Mouse (Mus musculus): ENCODE results near the gene Hapln1. TPM values are rescaled to one million over a fixed set of nuclear protein-coding genes. Genes with fewer than 3 reads are reported as not detected.

Hapln1 gene
- polyA plus RNA-seq, 1 experiment, result 27.3 TPM

DNA sequence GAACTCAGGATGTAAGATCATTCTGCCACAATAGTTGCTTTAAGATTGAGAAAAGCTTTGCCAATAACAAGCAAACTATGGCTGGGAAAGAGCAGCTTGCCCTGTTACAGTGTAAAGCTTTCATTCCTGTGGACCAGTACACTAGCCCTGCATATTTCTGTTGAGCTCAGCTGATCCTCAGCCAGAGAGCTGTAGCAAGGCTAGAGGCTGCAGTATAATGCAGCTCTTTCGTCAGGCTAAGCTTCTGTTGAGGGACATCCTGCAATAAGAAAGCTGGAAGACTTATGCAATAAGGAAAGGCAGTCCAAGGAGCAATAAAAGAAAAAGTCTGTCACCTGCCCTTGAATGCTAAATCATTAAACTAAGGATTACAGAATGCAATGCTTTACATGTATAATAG, 45.5 kb downstream of the Hapln1 start:
- Histone ChIP-seq H3K4me3 (ENCODE audit: insufficient read depth, low read length) (peak overlapping the region; percentile 53), H3K27ac (ENCODE audit: insufficient read depth, low read length) (peak overlapping the region; percentile 95), H3K4me1 (ENCODE audit: control insufficient read depth, insufficient read depth, low read length) (no peaks in the 10 kb centered on the region)
- TF ChIP-seq POLR2A (IDR thresholded peaks at IDR 0.05; ENCODE audit: extremely low read depth, insufficient read depth, low read length), result no peak
- no peak for TF ChIP-seq CTCF (IDR thresholded peaks at IDR 0.05; ENCODE audit: extremely low read depth, insufficient read depth, low read length)

DNA sequence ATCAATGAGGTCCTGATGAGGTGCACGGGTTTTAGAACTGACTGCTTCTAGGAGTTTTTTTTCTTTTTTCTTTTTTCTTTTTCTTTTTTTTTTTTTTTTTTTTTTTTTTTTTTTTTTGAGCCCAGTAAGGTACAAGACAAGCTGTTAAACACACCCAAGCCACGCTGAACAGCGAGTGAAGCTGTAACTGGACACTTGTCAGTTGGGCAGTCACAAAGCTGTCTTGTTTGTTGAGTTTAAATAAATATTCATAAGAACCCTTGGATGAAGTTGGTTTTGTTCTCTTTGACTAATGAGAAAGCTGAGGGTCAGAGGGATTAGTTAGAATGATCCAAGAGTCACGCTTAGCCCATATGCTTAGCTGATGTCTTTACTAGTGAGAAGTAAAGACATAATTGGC, 55.5 kb downstream of the Hapln1 start:
- no peak overlapping the region for H3K4me3 ChIP-seq (ENCODE audit: insufficient read depth, low read length)
- no peak overlapping the region for H3K27ac ChIP-seq (ENCODE audit: insufficient read depth, low read length)
- H3K4me1 ChIP-seq (ENCODE audit: control insufficient read depth, insufficient read depth, low read length), result no peaks in the 10 kb centered on the region
- no peak for TF ChIP-seq POLR2A (IDR thresholded peaks at IDR 0.05; ENCODE audit: extremely low read depth, insufficient read depth, low read length)
- TF ChIP-seq CTCF (IDR thresholded peaks at IDR 0.05; ENCODE audit: extremely low read depth, insufficient read depth, low read length), result no peak

DNA sequence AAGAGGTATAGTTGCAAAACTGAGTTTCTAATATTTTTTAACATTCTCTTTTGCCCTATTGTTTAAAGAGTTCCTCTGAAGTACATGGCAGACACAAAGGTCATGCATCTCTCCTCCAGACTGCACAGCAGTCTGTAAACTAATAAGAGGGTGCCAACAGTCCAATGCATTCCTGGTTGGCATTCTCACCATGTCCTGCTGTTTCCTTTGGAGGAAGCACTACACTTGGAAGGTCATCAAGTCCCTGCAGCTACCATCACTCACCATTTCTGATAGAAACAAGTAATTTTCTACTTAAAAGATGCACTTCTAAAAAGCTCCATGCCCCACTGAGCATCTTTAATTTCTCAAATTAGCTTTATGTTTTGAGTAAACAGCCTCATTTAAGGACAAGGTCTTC, 57.8 kb downstream of the Hapln1 start:
- no peak overlapping the region for H3K4me3 ChIP-seq (ENCODE audit: insufficient read depth, low read length)
- no peaks in the 10 kb centered on the region for H3K4me1 ChIP-seq (ENCODE audit: control insufficient read depth, insufficient read depth, low read length)
- H3K27ac ChIP-seq (ENCODE audit: insufficient read depth, low read length), result no peak overlapping the region
- TF ChIP-seq POLR2A (IDR thresholded peaks at IDR 0.05; ENCODE audit: extremely low read depth, insufficient read depth, low read length) (no peak), CTCF (IDR thresholded peaks at IDR 0.05; ENCODE audit: extremely low read depth, insufficient read depth, low read length) (no peak)

DNA sequence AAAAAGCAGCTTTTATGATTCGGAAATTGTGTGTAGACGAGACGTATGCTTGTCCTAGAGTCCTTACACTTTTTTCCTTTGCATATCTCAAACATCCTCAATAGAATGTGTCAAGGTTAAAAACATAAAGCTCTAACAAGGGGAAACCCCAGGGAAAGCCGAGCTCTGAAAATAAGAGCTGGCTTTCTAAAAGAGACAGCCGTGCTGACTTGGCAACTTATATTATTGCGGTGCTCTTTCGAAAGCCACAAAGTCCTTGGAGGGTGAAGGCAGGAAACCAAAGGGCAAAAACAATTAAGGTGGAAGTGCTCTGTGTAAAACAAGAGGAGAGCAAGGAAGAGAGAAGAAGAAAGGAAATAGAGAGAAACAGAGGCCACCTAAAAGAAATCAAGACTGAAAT, 60.9 kb downstream of the Hapln1 start:
- no peak overlapping the region for H3K27ac ChIP-seq (ENCODE audit: insufficient read depth, low read length)
- H3K4me3 ChIP-seq (ENCODE audit: insufficient read depth, low read length), result no peak overlapping the region
- TF ChIP-seq POLR2A (IDR thresholded peaks at IDR 0.05; ENCODE audit: extremely low read depth, insufficient read depth, low read length), result no peak
- TF ChIP-seq CTCF (IDR thresholded peaks at IDR 0.05; ENCODE audit: extremely low read depth, insufficient read depth, low read length), result no peak
- no peaks in the 10 kb centered on the region for H3K4me1 ChIP-seq (ENCODE audit: control insufficient read depth, insufficient read depth, low read length)

DNA sequence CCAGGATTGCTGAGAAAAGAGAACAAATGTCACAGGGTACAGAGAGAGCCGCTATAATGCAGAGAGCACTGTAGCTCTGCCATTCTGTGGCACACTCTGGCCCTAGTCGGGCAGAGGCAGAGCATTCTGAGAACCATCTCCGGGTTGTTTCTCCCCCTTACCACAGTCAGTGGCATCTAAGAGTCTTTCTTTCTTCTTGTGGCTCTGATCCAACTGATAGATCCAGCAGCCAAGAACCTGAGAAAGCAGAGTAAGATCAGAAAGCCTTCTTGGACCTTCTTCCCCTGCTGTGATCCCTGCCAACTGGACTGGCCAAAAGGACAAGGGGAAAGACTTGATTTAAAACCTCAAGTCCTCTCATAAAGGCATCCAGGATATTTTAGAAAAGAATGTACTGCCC, 63.7 kb downstream of the Hapln1 start:
- no peak overlapping the region for H3K4me3 ChIP-seq (ENCODE audit: insufficient read depth, low read length)
- H3K4me1 ChIP-seq (ENCODE audit: control insufficient read depth, insufficient read depth, low read length), result no peaks in the 10 kb centered on the region
- no peak overlapping the region for H3K27ac ChIP-seq (ENCODE audit: insufficient read depth, low read length)
- TF ChIP-seq CTCF (IDR thresholded peaks at IDR 0.05; ENCODE audit: extremely low read depth, insufficient read depth, low read length), result no peak
- TF ChIP-seq POLR2A (IDR thresholded peaks at IDR 0.05; ENCODE audit: extremely low read depth, insufficient read depth, low read length), result no peak

DNA sequence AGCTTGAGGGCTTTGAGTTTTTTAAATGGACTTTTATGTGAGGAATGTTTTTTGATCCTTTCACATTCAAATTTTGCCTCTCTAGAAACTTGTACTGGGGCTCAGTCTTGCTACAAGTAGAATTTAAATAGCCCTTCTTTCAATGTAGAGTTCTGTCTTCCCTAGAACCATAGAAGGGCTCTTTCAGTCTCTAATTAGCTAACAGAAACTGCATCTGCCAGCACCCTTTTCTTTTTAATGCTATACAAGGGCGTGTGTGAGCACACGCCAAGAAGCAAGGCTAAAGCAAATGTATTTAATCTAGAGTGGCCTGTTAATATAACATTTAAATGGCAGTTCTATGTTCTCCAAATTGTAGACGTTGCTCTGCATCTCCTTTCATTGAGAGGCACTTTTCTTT, 67.8 kb downstream of the Hapln1 start:
- H3K4me3 ChIP-seq (ENCODE audit: insufficient read depth, low read length), result no peak overlapping the region
- H3K27ac ChIP-seq (ENCODE audit: insufficient read depth, low read length), result peak overlapping the region; percentile 74
- no peak for TF ChIP-seq CTCF (IDR thresholded peaks at IDR 0.05; ENCODE audit: extremely low read depth, insufficient read depth, low read length)
- TF ChIP-seq POLR2A (IDR thresholded peaks at IDR 0.05; ENCODE audit: extremely low read depth, insufficient read depth, low read length), result no peak
- H3K4me1 ChIP-seq (ENCODE audit: control insufficient read depth, insufficient read depth, low read length), result no peaks in the 10 kb centered on the region

DNA sequence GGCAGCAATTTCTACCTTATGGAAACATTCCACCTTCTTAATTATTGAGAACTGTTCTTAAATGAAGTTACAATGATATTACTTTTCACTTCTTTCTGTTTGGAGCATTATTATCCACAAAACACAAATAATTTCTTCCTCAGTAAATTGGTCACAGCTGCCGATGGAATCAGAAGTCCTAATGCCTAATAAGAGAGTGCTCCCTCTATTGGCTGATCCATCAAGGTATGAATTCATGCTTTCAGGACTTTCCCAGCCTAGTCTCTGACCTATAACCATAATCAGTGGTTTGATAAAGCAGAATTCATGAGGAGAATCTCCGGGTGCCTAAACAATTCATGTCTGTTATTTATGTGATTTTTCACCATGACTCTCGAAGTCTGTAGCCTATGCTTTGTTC, 79.5 kb downstream of the Hapln1 start:
- Histone ChIP-seq H3K27ac (ENCODE audit: insufficient read depth, low read length) (no peak overlapping the region), H3K4me3 (ENCODE audit: insufficient read depth, low read length) (no peak overlapping the region), H3K4me1 (ENCODE audit: control insufficient read depth, insufficient read depth, low read length) (no peaks in the 10 kb centered on the region)
- TF ChIP-seq POLR2A (IDR thresholded peaks at IDR 0.05; ENCODE audit: extremely low read depth, insufficient read depth, low read length) (no peak), CTCF (IDR thresholded peaks at IDR 0.05; ENCODE audit: extremely low read depth, insufficient read depth, low read length) (no peak)

DNA sequence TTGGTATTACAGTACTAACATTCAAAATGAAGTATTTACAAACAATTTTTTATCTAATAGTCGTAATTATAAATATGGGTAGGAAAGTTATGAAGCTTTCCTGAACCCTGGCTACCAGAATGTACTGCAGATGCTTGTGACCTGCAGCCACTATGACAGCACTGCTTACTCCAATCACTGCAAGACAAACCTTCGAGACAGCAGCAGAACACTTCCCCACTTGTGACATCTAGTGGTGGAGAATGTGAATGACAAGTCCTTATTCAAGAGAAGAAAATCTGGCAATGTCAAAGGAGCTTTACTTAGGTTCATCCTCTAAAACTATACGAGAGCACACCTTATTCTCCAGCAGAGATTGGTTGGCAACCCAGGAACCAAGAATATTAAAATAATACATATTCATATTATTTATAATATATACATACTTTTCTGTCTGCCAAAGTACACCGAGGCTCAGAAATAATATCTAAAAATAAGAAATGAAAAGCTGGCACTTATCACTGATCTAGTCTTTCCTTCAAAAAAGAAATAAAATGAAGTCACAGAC, 94.6 kb downstream of the Hapln1 start:
- Histone ChIP-seq H3K27ac (ENCODE audit: insufficient read depth, low read length) (no peak overlapping the region), H3K4me3 (ENCODE audit: insufficient read depth, low read length) (no peak overlapping the region), H3K4me1 (ENCODE audit: control insufficient read depth, insufficient read depth, low read length) (no peaks in the 10 kb centered on the region)
- TF ChIP-seq CTCF (IDR thresholded peaks at IDR 0.05; ENCODE audit: extremely low read depth, insufficient read depth, low read length), result peak; percentile 76
- TF ChIP-seq POLR2A (IDR thresholded peaks at IDR 0.05; ENCODE audit: extremely low read depth, insufficient read depth, low read length), result no peak

DNA sequence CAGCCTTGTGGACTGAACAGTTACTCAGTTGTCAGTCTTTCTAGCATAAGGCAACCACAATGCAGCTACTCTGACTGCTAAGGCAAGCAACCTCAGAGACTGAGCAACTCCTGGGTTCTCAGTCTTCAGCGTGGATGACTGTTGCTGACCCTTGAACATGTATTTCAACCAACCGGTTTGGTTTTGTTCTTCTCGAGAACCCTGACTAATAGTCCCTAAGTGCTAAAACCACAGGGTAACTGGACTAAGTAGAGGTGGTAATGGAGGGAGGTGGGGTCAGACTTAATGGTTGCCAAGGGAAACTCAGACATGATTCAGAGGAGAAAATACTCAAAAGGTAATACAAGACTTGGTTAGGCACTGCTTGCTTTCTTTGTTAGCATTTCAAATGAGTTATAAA, 97.4 kb downstream of the Hapln1 start:
- Histone ChIP-seq H3K4me3 (ENCODE audit: insufficient read depth, low read length) (no peak overlapping the region), H3K4me1 (ENCODE audit: control insufficient read depth, insufficient read depth, low read length) (no peaks in the 10 kb centered on the region), H3K27ac (ENCODE audit: insufficient read depth, low read length) (no peak overlapping the region)
- TF ChIP-seq CTCF (IDR thresholded peaks at IDR 0.05; ENCODE audit: extremely low read depth, insufficient read depth, low read length) (no peak), POLR2A (IDR thresholded peaks at IDR 0.05; ENCODE audit: extremely low read depth, insufficient read depth, low read length) (no peak)

DNA sequence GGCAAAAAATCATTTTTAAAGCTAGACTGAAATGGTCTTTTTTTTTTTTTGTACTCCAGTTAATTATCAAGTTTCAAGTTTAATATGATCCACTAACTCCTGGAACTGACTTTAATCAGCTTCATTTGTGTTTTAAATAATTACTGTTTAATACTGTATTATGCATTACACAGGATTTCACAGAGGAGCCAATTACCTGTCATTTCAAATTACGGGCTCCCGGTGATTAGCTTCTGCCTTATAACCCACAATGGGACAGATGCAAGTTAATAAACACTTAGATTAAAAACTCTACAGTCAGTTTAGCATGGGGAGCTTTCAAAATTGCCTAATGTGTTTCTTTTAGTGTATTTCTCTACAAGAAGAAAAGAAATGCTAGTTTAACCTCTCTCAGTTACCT, 106.0 kb downstream of the Hapln1 start:
- no peaks in the 10 kb centered on the region for H3K4me1 ChIP-seq (ENCODE audit: control insufficient read depth, insufficient read depth, low read length)
- no peak overlapping the region for H3K27ac ChIP-seq (ENCODE audit: insufficient read depth, low read length)
- H3K4me3 ChIP-seq (ENCODE audit: insufficient read depth, low read length), result no peak overlapping the region
- no peak for TF ChIP-seq CTCF (IDR thresholded peaks at IDR 0.05; ENCODE audit: extremely low read depth, insufficient read depth, low read length)
- no peak for TF ChIP-seq POLR2A (IDR thresholded peaks at IDR 0.05; ENCODE audit: extremely low read depth, insufficient read depth, low read length)
